Mouse (Mus musculus): ENCODE data around the gene Zfp128.
"Not testable (repeated sequence)": the region's sequence is repeated elsewhere in the genome, so short reads cannot be mapped to it uniquely, and the experiment has no call there.

The Zfp128 gene

GRCm38 (mm10) chr7:12880911-12881660 is at the start of gene Zfp128:
Gene Zfp128, plus strand, starts transcription at chr7:12881177.
- peak; percentile 99 for DNase-seq (ENCODE audit: low read depth, low spot score)

GRCm38 (mm10) chr7:12834162-12835120 is 46.5 kb upstream of the Zfp128 start, which contains the start of gene Zfp110:
Gene Zfp110, plus strand, starts transcription at chr7:12834761.
- peak; percentile 95 for DNase-seq (ENCODE audit: low read depth, low spot score)

GRCm38 (mm10) chr7:12835193-12835671 is 45.7 kb upstream of the Zfp128 start:
- peak; percentile 6 for DNase-seq (ENCODE audit: low read depth, low spot score)

GRCm38 (mm10) chr7:12835779-12836178 is 45.2 kb upstream of the Zfp128 start:
- no peak for DNase-seq (ENCODE audit: low read depth, low spot score)

- peak; percentile 58 for DNase-seq (ENCODE audit: low read depth, low spot score)
Observed at GRCm38 (mm10) chr7:12874301-12874700, 6.7 kb upstream of the Zfp128 start.

GRCm38 (mm10) chr7:12880036-12880435 is 941 bp upstream of the Zfp128 start:
- peak; percentile 77 for DNase-seq (ENCODE audit: low read depth, low spot score)

- not testable (repeated sequence) for DNase-seq (ENCODE audit: low read depth, low spot score)
Observed at GRCm38 (mm10) chr7:12880497-12880896, 480 bp upstream of the Zfp128 start.

GRCm38 (mm10) chr7:12886563-12887266 is 5.7 kb downstream of the Zfp128 start:
- peak; percentile 53 for DNase-seq (ENCODE audit: low read depth, low spot score)

- DNase-seq (ENCODE audit: low read depth, low spot score): no peak
Observed at GRCm38 (mm10) chr7:12887585-12887984, 6.6 kb downstream of the Zfp128 start.

- DNase-seq (ENCODE audit: low read depth, low spot score): no peak
Observed at GRCm38 (mm10) chr7:12890928-12891327, 10.0 kb downstream of the Zfp128 start.

GRCm38 (mm10) chr7:12891334-12891733 is 10.4 kb downstream of the Zfp128 start:
- no peak for DNase-seq (ENCODE audit: low read depth, low spot score)

GRCm38 (mm10) chr7:12897655-12898410 is 16.9 kb downstream of the Zfp128 start, which contains the start of gene Zscan22:
Gene Zscan22, plus strand, starts transcription at chr7:12897815.
- peak; percentile 100 for DNase-seq (ENCODE audit: low read depth, low spot score)

GRCm38 (mm10) chr7:12901517-12901916 is 20.5 kb downstream of the Zfp128 start:
- DNase-seq (ENCODE audit: low read depth, low spot score): no peak

GRCm38 (mm10) chr7:12903623-12904022 is 22.6 kb downstream of the Zfp128 start:
- DNase-seq (ENCODE audit: low read depth, low spot score): no peak

GRCm38 (mm10) chr7:12905146-12905545 is 24.2 kb downstream of the Zfp128 start:
- no peak for DNase-seq (ENCODE audit: low read depth, low spot score)

GRCm38 (mm10) chr7:12909498-12909962 is 28.6 kb downstream of the Zfp128 start:
- peak; percentile 90 for DNase-seq (ENCODE audit: low read depth, low spot score)

GRCm38 (mm10) chr7:12910181-12910668 is 29.2 kb downstream of the Zfp128 start:
- peak; percentile 91 for DNase-seq (ENCODE audit: low read depth, low spot score)

- DNase-seq (ENCODE audit: low read depth, low spot score): peak; percentile 58
Observed at GRCm38 (mm10) chr7:12913556-12913955, 32.6 kb downstream of the Zfp128 start.

GRCm38 (mm10) chr7:12920495-12920894 is 39.5 kb downstream of the Zfp128 start:
- DNase-seq (ENCODE audit: low read depth, low spot score): not testable (repeated sequence)

- peak; percentile 90 for DNase-seq (ENCODE audit: low read depth, low spot score)
Observed at GRCm38 (mm10) chr7:12921318-12921704, 40.3 kb downstream of the Zfp128 start.
